Comparison of ENCODE assay signal across 9 mouse cellular contexts in the genomic region with DNA sequence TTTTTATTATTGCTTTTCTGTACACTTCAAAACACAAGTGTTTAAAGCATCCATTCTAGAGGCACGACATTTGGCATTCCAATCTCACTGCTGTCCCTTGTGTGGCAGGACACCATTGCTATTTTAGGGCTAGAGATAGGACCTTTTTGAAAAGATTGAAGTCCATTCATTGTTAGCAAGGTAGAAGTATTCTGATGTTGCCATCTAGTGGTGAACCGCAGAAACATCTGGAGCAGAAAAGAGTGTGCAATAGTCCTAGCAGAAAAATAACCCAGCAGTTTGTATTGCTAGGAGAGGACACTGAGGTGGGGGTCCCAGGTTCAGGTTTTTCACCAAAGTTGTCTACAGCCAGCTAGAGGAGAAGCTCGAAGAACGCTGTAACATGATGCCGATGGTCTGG. TPM values are rescaled to one million over a fixed set of nuclear protein-coding genes. Genes with fewer than 3 reads are reported as not detected.
A peak's percentile ranks its signal among the peaks of the same experiment; 100 is the strongest.
DNase-seq lines count a peak whose midpoint lies in the region; ATAC-seq and TF ChIP-seq lines count a peak whose summit lies in the region.
"Had no signal": no experiment of that assay in that cellular context is flagged by ENCODE, and none has a peak within 500 bp of the region (broad histone marks: within the 10 kb centered on the region; RNA-seq: fewer than 3 reads in every experiment).

No protein-coding gene starts in this region.

- H3K9ac ChIP-seq in CH12.LX (ENCODE audit: insufficient read depth, low read depth) = no peak overlapping the region
- no peak overlapping the region for H3K9ac ChIP-seq in hindbrain, postnatal 0 days (replicated peaks; ENCODE audit: low read length)
- H3K9ac ChIP-seq in forebrain, embryonic 16.5 days (replicated peaks; ENCODE audit: low read depth, low read length) = no peak overlapping the region
- H3K9ac ChIP-seq: limb, embryonic 15.5 days had no signal

- WGBS in hindbrain, postnatal 0 days = 7% methylated on average over 5 of the region's 5 CpGs
- WGBS in forebrain, embryonic 16.5 days = 4% methylated on average over 5 of the region's 5 CpGs

- TF ChIP-seq EP300 in CH12.LX (IDR thresholded peaks at IDR 0.05; ENCODE audit: low read length) = no peak

- H3K27me3 ChIP-seq in CH12.LX (replicated peaks) = peaks cover 61% of the 10 kb centered on the region
- H3K27me3 ChIP-seq in hindbrain, postnatal 0 days (ENCODE audit: insufficient read depth, low read length) = 0 out of 2 replicates have a peak, but pooled peaks cover 4% of the 10 kb centered on the region
- peaks cover 6% of the 10 kb centered on the region; the same call in 1 of the 2 replicates for H3K27me3 ChIP-seq in forebrain, embryonic 16.5 days (replicated peaks; ENCODE audit: control insufficient read depth, insufficient read depth, low read length)
- H3K27me3 ChIP-seq: limb, embryonic 15.5 days had no signal

- no peak overlapping the region for H3K4me2 ChIP-seq in CH12.LX (ENCODE audit: insufficient read depth, low read depth, poor library complexity, severe bottlenecking)
- H3K4me2 ChIP-seq in hindbrain, postnatal 0 days (ENCODE audit: low read depth, low read length) = no peak overlapping the region
- H3K4me2 ChIP-seq in forebrain, embryonic 16.5 days (ENCODE audit: low read length) = no peak overlapping the region
- H3K4me2 ChIP-seq: limb, embryonic 15.5 days had no signal

- H3K9me3 ChIP-seq in CH12.LX (replicated peaks; ENCODE audit: low read length) = peaks cover 3% of the 10 kb centered on the region
- no peaks in the 10 kb centered on the region for H3K9me3 ChIP-seq in hindbrain, postnatal 0 days (ENCODE audit: low read length)
- H3K9me3 ChIP-seq in forebrain, embryonic 16.5 days (ENCODE audit: control insufficient read depth, low read length) = no peaks in the 10 kb centered on the region
- H3K9me3 ChIP-seq: limb, embryonic 15.5 days had no signal

- H3K79me2 ChIP-seq in CH12.LX (replicated peaks; ENCODE audit: control insufficient read depth, extremely low read depth, insufficient read depth, poor library complexity, severe bottlenecking) = no peaks in the 10 kb centered on the region

- H3K36me3 ChIP-seq in CH12.LX (replicated peaks in 1 of 2; ENCODE audit: control insufficient read depth in 1 of 2, insufficient read depth in 1 of 2, low read length in 1 of 2) = no peaks in the 10 kb centered on the region
- no peaks in the 10 kb centered on the region for H3K36me3 ChIP-seq in hindbrain, postnatal 0 days (ENCODE audit: insufficient read depth, low read length)
- H3K36me3 ChIP-seq in forebrain, embryonic 16.5 days (ENCODE audit: control insufficient read depth, insufficient read depth) = no peaks in the 10 kb centered on the region

- DNase-seq in kidney, adult 18-20 months = peak; percentile 48
- DNase-seq in kidney, adult 11 months = no peak
- peak; percentile 44 to 53 for DNase-seq in B cell, adult 2 months
- peak; percentile 56 for DNase-seq in CH12.LX (ENCODE audit: extremely low read depth)
- peak; percentile 75 for DNase-seq in hindbrain, postnatal 0 days (ENCODE audit: low spot score)
- DNase-seq in frontal cortex, postnatal 14 days (ENCODE audit: low spot score in 2 of 2) = no peak

- no peak overlapping the region for H3K27ac ChIP-seq in CH12.LX (ENCODE audit: insufficient read depth, low read depth)
- no peak overlapping the region for H3K27ac ChIP-seq in hindbrain, postnatal 0 days
- H3K27ac ChIP-seq in forebrain, embryonic 16.5 days (ENCODE audit: low read length) = no peak overlapping the region
- H3K27ac ChIP-seq: limb, embryonic 15.5 days had no signal

- H3K4me1 ChIP-seq in CH12.LX (ENCODE audit: control insufficient read depth in 1 of 2, insufficient read depth in 2 of 2) = peaks cover 0 to 6% of the 10 kb centered on the region in 2 experiments; a peak in 1 of 4 replicates
- peaks cover 21% of the 10 kb centered on the region; the same call in 1 of the 2 replicates for H3K4me1 ChIP-seq in hindbrain, postnatal 0 days (ENCODE audit: insufficient read depth, low read length)
- H3K4me1 ChIP-seq in forebrain, embryonic 16.5 days (replicated peaks; ENCODE audit: control insufficient read depth, insufficient read depth, low read length) = peaks cover 18% of the 10 kb centered on the region

- peak; percentile 87 to 97 for TF ChIP-seq CTCF in CH12.LX (conservative IDR thresholded peaks at IDR 0.05 in 1 of 2, IDR thresholded peaks at IDR 0.05 in 1 of 2; ENCODE audit: low read depth in 2 of 2, low read length in 2 of 2)
- peak; percentile 85 for TF ChIP-seq CTCF in hindbrain, postnatal 0 days (IDR thresholded peaks at IDR 0.05; ENCODE audit: low read depth)

- no peak overlapping the region for H3K4me3 ChIP-seq in CH12.LX (replicated peaks in 1 of 3; ENCODE audit: low read depth in 2 of 3, low read length in 2 of 3, poor library complexity in 1 of 3)
- no peak overlapping the region for H3K4me3 ChIP-seq in hindbrain, postnatal 0 days (ENCODE audit: low read length)
- H3K4me3 ChIP-seq in forebrain, embryonic 16.5 days (replicated peaks; ENCODE audit: low read length) = no peak overlapping the region
- H3K4me3 ChIP-seq: limb, embryonic 15.5 days had no signal

- dilution Hi-C loops in CH12.LX (cut with MboI; ENCODE audit: extremely low pct_ligation_motif_present, extremely low pct_unique_long_range_greater_than_20kb, low sequenced_read_pairs) = no loop called here

- no peak for ATAC-seq in hindbrain, postnatal 0 days
- no peak for ATAC-seq in forebrain, embryonic 16.5 days

- peak; percentile 93 for TF ChIP-seq RAD21 in CH12.LX (IDR thresholded peaks at IDR 0.05; ENCODE audit: low read depth, low read length)

- no peak for TF ChIP-seq POLR2A in CH12.LX (IDR thresholded peaks at IDR 0.05; ENCODE audit: low read depth, low read length)

- in situ Hi-C loops in CH12.LX (cut with MboI; ENCODE audit: low pct_ligation_motif_present, low pct_unique_long_range_greater_than_20kb, low sequenced_read_pairs) = no loop called here

TF ChIP-seq in CH12.LX, 34 proteins besides CTCF, POLR2A, EP300 and RAD21:
- TF ChIP-seq JUND (conservative IDR thresholded peaks at IDR 0.05; ENCODE audit: low read depth, low read length) (0 out of 2 replicates have a peak, but pooled peaks have one; percentile 24), ZC3H11A (IDR thresholded peaks at IDR 0.05; ENCODE audit: low read depth, low read length) (peak; percentile 33; the same call in 1 of the 2 replicates), SMC3 (IDR thresholded peaks at IDR 0.05; ENCODE audit: low read depth, low read length) (peak; percentile 91), NRF1 (IDR thresholded peaks at IDR 0.05; ENCODE audit: low read depth, low read length) (no peak)
TF ChIP-seq in CH12.LX: peak in this region for 3.

RNA-seq across cellular contexts. Expression of gene Scarf2, which starts 15.0 kb away (rescaled TPM):
- total RNA-seq in CH12.LX (2012; rRNA removed) (not detected in 2 replicates), CH12.LX (2014; rRNA removed) (not detected in 2 replicates)
- not detected in 2 replicates for polyA plus RNA-seq in CH12.LX (2012; ENCODE audit: insufficient read length, low read depth)
- total RNA-seq in hindbrain, postnatal 0 days (2014; rRNA removed) = 15.5 and 15.6 TPM in 2 replicates
- 2.0 and 2.3 TPM in 2 replicates for polyA plus RNA-seq in hindbrain, postnatal 0 days (2015; fragmentation: Nextera tagmentation; extraction: Ambion mirVana)
- polyA plus RNA-seq in forebrain, embryonic 16.5 days (2015; fragmentation: Nextera tagmentation; extraction: Ambion mirVana) = 0.99 and 1.4 TPM in 2 replicates

RNA-seq across cellular contexts. Expression of gene B830017H08Rik, which starts 20.8 kb away (rescaled TPM):
- total RNA-seq in CH12.LX (2012; rRNA removed) (0.08 TPM in 1 of 2 replicates, not detected in the other), CH12.LX (2014; rRNA removed) (not detected in 2 replicates)
- not detected in 2 replicates for polyA plus RNA-seq in CH12.LX (2012; ENCODE audit: insufficient read length, low read depth)
- total RNA-seq in hindbrain, postnatal 0 days (2014; rRNA removed) = 6.1 and 9.1 TPM in 2 replicates
- 6.3 and 6.4 TPM in 2 replicates for polyA plus RNA-seq in hindbrain, postnatal 0 days (2015; fragmentation: Nextera tagmentation; extraction: Ambion mirVana)
- polyA plus RNA-seq in forebrain, embryonic 16.5 days (2015; fragmentation: Nextera tagmentation; extraction: Ambion mirVana) = 0.86 and 1.5 TPM in 2 replicates
- polyA plus RNA-seq: spleen, adult 2 months had no signal

RNA-seq across cellular contexts. Expression of gene Car15, which starts 26.0 kb away (rescaled TPM):
- total RNA-seq in CH12.LX (2012; rRNA removed) (1.6 and 1.9 TPM in 2 replicates), CH12.LX (2014; rRNA removed) (1.5 TPM in 2 replicates)
- polyA plus RNA-seq in CH12.LX (2012; ENCODE audit: insufficient read length, low read depth) = 2.5 and 3.9 TPM in 2 replicates
- total RNA-seq in hindbrain, postnatal 0 days (2014; rRNA removed) = 3.3 and 7.0 TPM in 2 replicates
- polyA plus RNA-seq in hindbrain, postnatal 0 days (2015; fragmentation: Nextera tagmentation; extraction: Ambion mirVana) = 1.9 TPM in 2 replicates
- 4.7 and 5.5 TPM in 2 replicates for polyA plus RNA-seq in forebrain, embryonic 16.5 days (2015; fragmentation: Nextera tagmentation; extraction: Ambion mirVana)

RNA-seq across cellular contexts. Expression of gene Klhl22, which starts 52.7 kb away (rescaled TPM):
- not detected in 2 replicates for total RNA-seq in CH12.LX (2012; rRNA removed)
- not detected in 2 replicates for total RNA-seq in CH12.LX (2014; rRNA removed)
- polyA plus RNA-seq in CH12.LX (2012; ENCODE audit: insufficient read length, low read depth) = not detected in 2 replicates
- 176 and 190 TPM in 2 replicates for total RNA-seq in hindbrain, postnatal 0 days (2014; rRNA removed)
- polyA plus RNA-seq in hindbrain, postnatal 0 days (2015; fragmentation: Nextera tagmentation; extraction: Ambion mirVana) = 69.6 and 80.5 TPM in 2 replicates
- polyA plus RNA-seq in forebrain, embryonic 16.5 days (2015; fragmentation: Nextera tagmentation; extraction: Ambion mirVana) = 76.1 and 89.5 TPM in 2 replicates

Comparison
In these comparisons a context has a peak if more than half of its experiments do, and no peak if none do; other contexts are left out.
1. DNase-seq: peak in kidney, adult 18-20 months (single experiment), B cell, adult 2 months (2 of 2), CH12.LX (single experiment) and hindbrain, postnatal 0 days (single experiment); none in kidney, adult 11 months (single experiment) and frontal cortex, postnatal 14 days (0 of 2).